Mouse (Mus musculus): ENCODE measurements around the gene Gp2. TPM values are rescaled to one million over a fixed set of nuclear protein-coding genes. Genes with fewer than 3 reads are reported as not detected.

Gp2 gene
- polyA plus RNA-seq, 1 experiment: not detected

- Histone ChIP-seq H3K27ac (ENCODE audit: insufficient read depth, low read depth, low read length) (no peak overlapping the region), H3K4me3 (ENCODE audit: insufficient read depth, low read length) (no peak overlapping the region), H3K4me1 (ENCODE audit: control insufficient read depth, insufficient read depth, low read length) (no peaks in the 10 kb centered on the region)
- TF ChIP-seq POLR2A (IDR thresholded peaks at IDR 0.05; ENCODE audit: borderline replicate concordance, low read depth, low read length): no peak
- TF ChIP-seq CTCF (IDR thresholded peaks at IDR 0.05; ENCODE audit: low read depth, low read length): no peak
Measured at GRCm38 (mm10) chr7:119420730-119421129, 38.4 kb downstream of the Gp2 start.

GRCm38 (mm10) chr7:119418523-119418922, 40.6 kb downstream of the Gp2 start:
- H3K27ac ChIP-seq (ENCODE audit: insufficient read depth, low read depth, low read length): no peak overlapping the region
- H3K4me3 ChIP-seq (ENCODE audit: insufficient read depth, low read length): no peak overlapping the region
- no peaks in the 10 kb centered on the region for H3K4me1 ChIP-seq (ENCODE audit: control insufficient read depth, insufficient read depth, low read length)
- TF ChIP-seq CTCF (IDR thresholded peaks at IDR 0.05; ENCODE audit: low read depth, low read length): no peak
- no peak for TF ChIP-seq POLR2A (IDR thresholded peaks at IDR 0.05; ENCODE audit: borderline replicate concordance, low read depth, low read length)

- no peaks in the 10 kb centered on the region for H3K4me1 ChIP-seq (ENCODE audit: control insufficient read depth, insufficient read depth, low read length)
- no peak overlapping the region for H3K27ac ChIP-seq (ENCODE audit: insufficient read depth, low read depth, low read length)
- H3K4me3 ChIP-seq (ENCODE audit: insufficient read depth, low read length): no peak overlapping the region
- no peak for TF ChIP-seq POLR2A (IDR thresholded peaks at IDR 0.05; ENCODE audit: borderline replicate concordance, low read depth, low read length)
- TF ChIP-seq CTCF (IDR thresholded peaks at IDR 0.05; ENCODE audit: low read depth, low read length): no peak
Measured at GRCm38 (mm10) chr7:119394050-119394732, 64.9 kb downstream of the Gp2 start.

Other genes starting within 250 kb of the Gp2 start
- gene Umod, start 20.0 kb upstream of the Gp2 start, polyA plus RNA-seq (2012; ENCODE audit: insufficient read depth, insufficient read length, missing spikeins): not detected in 2 replicates
- gene Acsm5, start 60.2 kb upstream of the Gp2 start, polyA plus RNA-seq (2012; ENCODE audit: insufficient read depth, insufficient read length, missing spikeins): not detected in 2 replicates
- not detected in 2 replicates for gene Pdilt, start 64.2 kb upstream of the Gp2 start, polyA plus RNA-seq (2012; ENCODE audit: insufficient read depth, insufficient read length, missing spikeins)
- not detected in 2 replicates for gene Acsm2, start 95.1 kb upstream of the Gp2 start, polyA plus RNA-seq (2012; ENCODE audit: insufficient read depth, insufficient read length, missing spikeins)
- not detected in 2 replicates for gene Acsm1, start 147.7 kb upstream of the Gp2 start, polyA plus RNA-seq (2012; ENCODE audit: insufficient read depth, insufficient read length, missing spikeins)
- not detected in 2 replicates for gene Acsm4, start 230.7 kb upstream of the Gp2 start, polyA plus RNA-seq (2012; ENCODE audit: insufficient read depth, insufficient read length, missing spikeins)

Data from bone marrow macrophage, adult 2 months (primary cell).